ENCODE assay signal across 14 mouse cellular contexts in genomic region chr2:163273815-163274214, GRCm38 (mm10).
DNase-seq lines count a peak whose midpoint lies in the region; TF ChIP-seq lines count a peak whose summit lies in the region.
"Had no signal": no experiment of that assay in that cellular context is flagged by ENCODE, and none has a peak within 500 bp of the region (broad histone marks: within the 10 kb centered on the region; RNA-seq: fewer than 3 reads in every experiment).

No protein-coding gene starts in this region.

- H3K27ac ChIP-seq in left cerebral cortex, adult 2 months = no peak overlapping the region
- H3K27ac ChIP-seq in thymus, adult 2 months (ENCODE audit: control insufficient read depth, insufficient read depth, low read length) = no peak overlapping the region
- H3K27ac ChIP-seq in small intestine, adult 2 months (ENCODE audit: insufficient read depth, low read depth, low read length) = no peak overlapping the region
- H3K27ac ChIP-seq: forebrain, embryonic 10.5 days; kidney, embryonic 15.5 days; midbrain, embryonic 12.5 days had no signal

- H3K4me1 ChIP-seq in thymus, adult 2 months (replicated peaks; ENCODE audit: control insufficient read depth, insufficient read depth, low read length) = peaks cover 8% of the 10 kb centered on the region
- peaks cover 3% of the 10 kb centered on the region; the same call in 1 of the 2 replicates for H3K4me1 ChIP-seq in small intestine, adult 2 months (ENCODE audit: control insufficient read depth, insufficient read depth, insufficient read length, low read length)

- H3K27me3 ChIP-seq in thymus, adult 2 months (ENCODE audit: control insufficient read depth, insufficient read depth, low read length) = no peaks in the 10 kb centered on the region; the same call in 1 of the 2 replicates
- peaks cover 2% of the 10 kb centered on the region; the same call in 1 of the 2 replicates for H3K27me3 ChIP-seq in small intestine, adult 2 months (ENCODE audit: control insufficient read depth, insufficient read depth, low read length)
- H3K27me3 ChIP-seq: midbrain, embryonic 12.5 days had no signal

- no peaks in the 10 kb centered on the region for H3K36me3 ChIP-seq in thymus, adult 2 months (ENCODE audit: control insufficient read depth, insufficient read depth, low read length)
- no peaks in the 10 kb centered on the region for H3K36me3 ChIP-seq in small intestine, adult 2 months (ENCODE audit: control insufficient read depth, insufficient read depth, low read length)
- H3K36me3 ChIP-seq: kidney, embryonic 15.5 days had no signal

- no peak for TF ChIP-seq POLR2A in thymus, adult 2 months (IDR thresholded peaks at IDR 0.05; ENCODE audit: control insufficient read depth, extremely low read depth, insufficient read depth, low read length, poor library complexity)
- TF ChIP-seq POLR2A in small intestine, adult 2 months (IDR thresholded peaks at IDR 0.05; ENCODE audit: low read depth, low read length) = no peak

- peak; percentile 21 for DNase-seq in gastrocnemius, postnatal 10 days
- DNase-seq in gastrocnemius, postnatal 4 days (ENCODE audit: low spot score in 2 of 2) = no peak
- no peak for DNase-seq in left cerebral cortex, adult 2 months (ENCODE audit: extremely low spot score in 1 of 2, low spot score in 2 of 2)
- no peak for DNase-seq in left cerebral cortex, postnatal 25 days (ENCODE audit: low spot score in 2 of 2)
- peak; percentile 26 for DNase-seq in thymus, adult 2 months
- DNase-seq in thymus, postnatal 36 days = no peak
- DNase-seq in cerebellum, adult 8-10 months = no peak
- DNase-seq: heart, adult 11 months; lung, postnatal 4 days; right cerebral cortex, adult 18-20 months had no signal

- TF ChIP-seq CTCF in left cerebral cortex, adult 2 months (IDR thresholded peaks at IDR 0.05) = peak; percentile 40
- TF ChIP-seq CTCF in thymus, adult 2 months (IDR thresholded peaks at IDR 0.05; ENCODE audit: borderline replicate concordance, control insufficient read depth, extremely low read depth, insufficient read depth, low read length, poor library complexity) = no peak
- TF ChIP-seq CTCF in small intestine, adult 2 months (IDR thresholded peaks at IDR 0.05; ENCODE audit: extremely low read depth, insufficient read length, insufficient replicate concordance, low read depth, low read length) = peak; percentile 25; the same call in 1 of the 2 replicates

- WGBS in thymus, adult 2 months = 80% methylated on average over 8 of the region's 8 CpGs
- 74% methylated on average over 8 of the region's 8 CpGs for WGBS in small intestine, adult 2 months

- intact Hi-C loops in left cerebral cortex, adult 2 months (cut with DNase I) = no loop called here
- intact Hi-C loops in left cerebral cortex, postnatal 25 days (cut with DNase I) = no loop called here

- no peak overlapping the region for H3K4me3 ChIP-seq in left cerebral cortex, adult 2 months
- H3K4me3 ChIP-seq in thymus, adult 2 months (ENCODE audit: control insufficient read depth, insufficient read depth, low read length) = no peak overlapping the region
- H3K4me3 ChIP-seq in small intestine, adult 2 months (ENCODE audit: low read depth, low read length) = no peak overlapping the region
- H3K4me3 ChIP-seq: forebrain, embryonic 10.5 days; kidney, embryonic 15.5 days; midbrain, embryonic 12.5 days had no signal

Comparison
In these comparisons a context has a peak if more than half of its experiments do, and no peak if none do; other contexts are left out.
1. DNase-seq: peak in gastrocnemius, postnatal 10 days (single experiment) and thymus, adult 2 months (single experiment); none in gastrocnemius, postnatal 4 days (0 of 2), left cerebral cortex, adult 2 months (0 of 2), left cerebral cortex, postnatal 25 days (0 of 2), thymus, postnatal 36 days (0 of 2) and cerebellum, adult 8-10 months (single experiment).